Mouse (Mus musculus) myocyte (in vitro differentiated cells): ENCODE data around the gene Best1. TPM values are rescaled to one million over a fixed set of nuclear protein-coding genes. Genes with fewer than 3 reads are reported as not detected.
"Not testable (repeated sequence)": the region's sequence is repeated elsewhere in the genome, so short reads cannot be mapped to it uniquely, and the experiment has no call there.

Source experiments
- H3K27me3 ChIP-seq: one replicate; pipeline ENCODE4 v1.6.1; 2011; ENCODE audit not compliant: control insufficient read depth, insufficient read depth, insufficient read length
- H3K36me3 ChIP-seq: one replicate; pipeline ENCODE4 v1.6.1; 2011; ENCODE audit not compliant: control insufficient read depth, insufficient read depth
- H3K4me2 ChIP-seq: one replicate; pipeline ENCODE4 v1.6.1; 2011; ENCODE audit warnings: low read depth, control low read depth
- H3K4me3 ChIP-seq: one replicate; pipeline ENCODE4 v1.5.1; 2011; ENCODE audit warnings: mild to moderate bottlenecking, control low read depth, moderate library complexity
- H3K79me2 ChIP-seq: one replicate; pipeline ENCODE4 v1.6.1; 2011; ENCODE audit not compliant: control insufficient read depth, insufficient read depth
- H3ac ChIP-seq: one replicate; pipeline ENCODE4 v1.6.1; 2011; ENCODE audit not compliant: control insufficient read depth, insufficient read length
- CEBPB ChIP-seq: IDR thresholded peaks from 2 replicates; pipeline ENCODE4 v1.6.1; 2011; ENCODE audit warnings: mild to moderate bottlenecking, moderate library complexity; ENCODE audit not compliant: poor library complexity, insufficient read depth, severe bottlenecking
- E2F4 ChIP-seq: IDR thresholded peaks from one replicate; pipeline ENCODE4 v1.6.1; 2011; ENCODE audit warnings: mild to moderate bottlenecking, control low read depth, moderate library complexity; ENCODE audit not compliant: insufficient read depth
- MAX ChIP-seq: IDR thresholded peaks from one replicate; pipeline ENCODE4 v1.6.1; 2011; ENCODE audit warnings: low read depth, mild to moderate bottlenecking, control low read depth
- MYOD1 ChIP-seq, 3 experiments: IDR thresholded peaks; one replicate each; pipeline ENCODE4 v1.6.1; 2011; ENCODE audit warnings: control low read depth in 2 of 3, low read depth in 2 of 3, mild to moderate bottlenecking in 2 of 3, moderate library complexity in 1 of 3; ENCODE audit not compliant: insufficient read length in 2 of 3, control insufficient read depth in 1 of 3
- MYOG ChIP-seq, 3 experiments: IDR thresholded peaks; one replicate each; pipeline ENCODE4 v1.6.1; 2011; ENCODE audit warnings: control low read depth in 2 of 3, low read depth in 2 of 3, mild to moderate bottlenecking in 2 of 3; ENCODE audit not compliant: insufficient read length in 2 of 3, control insufficient read depth in 1 of 3, insufficient read depth in 1 of 3
- POLR2A ChIP-seq: IDR thresholded peaks from one replicate; pipeline ENCODE4 v1.6.1; 2011; ENCODE audit warnings: low read depth, mild to moderate bottlenecking, control low read depth, moderate library complexity; ENCODE audit not compliant: insufficient read length
- POLR2AphosphoS2 ChIP-seq: IDR thresholded peaks from one replicate; pipeline ENCODE4 v1.6.1; 2011; ENCODE audit warnings: low read depth, control low read depth; ENCODE audit not compliant: insufficient read length
- REST ChIP-seq: IDR thresholded peaks from one replicate; pipeline ENCODE4 v1.6.1; 2011; ENCODE audit warnings: mild to moderate bottlenecking, control low read depth, moderate library complexity; ENCODE audit not compliant: insufficient read depth, insufficient read length
- SRF ChIP-seq: IDR thresholded peaks from one replicate; pipeline ENCODE4 v1.6.1; 2011; ENCODE audit warnings: low read depth; ENCODE audit not compliant: control insufficient read depth, insufficient read length
- TCF12 ChIP-seq: IDR thresholded peaks from one replicate; pipeline ENCODE4 v1.6.1; 2011; ENCODE audit warnings: mild to moderate bottlenecking, control low read depth; ENCODE audit not compliant: poor library complexity, insufficient read depth, severe bottlenecking
- TCF3 ChIP-seq: IDR thresholded peaks from one replicate; pipeline ENCODE4 v1.6.1; 2011; ENCODE audit warnings: low read depth, control low read depth; ENCODE audit not compliant: insufficient read length
- USF1 ChIP-seq: IDR thresholded peaks from one replicate; pipeline ENCODE4 v1.6.1; 2011; ENCODE audit warnings: low read depth, mild to moderate bottlenecking, control low read depth, moderate library complexity
- polyA plus RNA-seq: library from polyadenylated mRNA; unstranded; fragments of >200 nt; fragmentation: generic; extraction: Trizol; gene quantifications from one replicate; pipeline ENCODE4 v1.2.1, GENCODE M21; 2012; ENCODE audit warnings: missing spikeins

Gene Best1
- polyA plus RNA-seq, 1 experiment, result 6.6 TPM

DNA sequence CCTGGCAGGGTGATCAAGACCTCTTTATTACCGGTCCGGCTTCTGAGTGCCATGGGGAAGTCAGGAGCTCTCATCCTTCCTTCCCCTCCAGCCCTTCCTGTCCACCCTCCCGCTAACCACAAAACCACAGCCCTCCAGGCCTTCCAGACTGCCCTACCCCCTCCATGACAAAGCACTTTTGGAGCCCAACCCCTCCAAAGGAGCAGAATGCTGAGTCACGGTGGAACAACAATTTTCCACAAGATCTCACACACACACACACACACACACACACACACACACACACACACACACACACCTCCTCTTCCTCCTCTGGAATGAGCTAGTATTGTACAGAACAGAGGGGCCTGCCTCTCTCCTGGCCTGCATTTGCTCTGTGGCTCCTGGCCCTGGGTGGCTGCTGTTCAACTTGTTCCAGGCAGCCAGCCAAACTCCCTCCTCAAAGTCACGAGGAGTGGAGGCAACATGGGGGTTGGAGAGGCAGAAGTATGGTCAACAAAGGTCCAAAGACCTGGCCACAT lies 22.9 kb downstream of the Best1 start:
- no peak overlapping the region for H3K4me3 ChIP-seq
- no peaks in the 10 kb centered on the region for H3K27me3 ChIP-seq
- H3K79me2 ChIP-seq, result peaks cover 8% of the 10 kb centered on the region
- peak in 1 of 3 experiments; percentile 1 for TF ChIP-seq MYOD1 (IDR thresholded peaks at IDR 0.05; ENCODE audit: control insufficient read depth in 1 of 3, insufficient read length in 2 of 3, low read depth in 2 of 3)
- TF ChIP-seq USF1, result peak; percentile 63
- peak in 1 of 3 experiments; percentile 31 for TF ChIP-seq MYOG (IDR thresholded peaks at IDR 0.05; ENCODE audit: control insufficient read depth in 1 of 3, insufficient read depth in 1 of 3, insufficient read length in 2 of 3, low read depth in 2 of 3)
- TF ChIP-seq REST, result no peak
- no peaks in the 10 kb centered on the region for H3K36me3 ChIP-seq
- H3K4me2 ChIP-seq, result peak overlapping the region; percentile 65
- H3ac ChIP-seq, result no peak overlapping the region

DNA sequence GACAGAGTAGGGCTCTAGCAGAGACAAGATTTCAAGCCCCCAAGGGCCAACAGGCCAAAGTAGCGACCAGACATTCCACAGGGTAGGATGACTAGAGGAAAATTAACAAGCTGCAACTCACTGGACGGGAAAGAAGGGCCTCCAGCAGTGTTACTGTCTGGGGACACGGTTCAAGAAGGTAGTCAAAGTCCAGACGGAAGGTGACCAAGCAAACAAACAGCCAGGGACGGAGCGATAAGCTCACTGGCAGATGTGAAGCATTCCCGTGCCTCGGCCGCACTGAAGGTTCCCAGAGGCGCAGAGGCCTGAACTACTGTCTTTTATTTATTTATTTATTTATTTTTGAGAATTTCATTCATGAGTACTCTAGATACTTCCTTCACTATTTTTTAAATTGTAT lies 24.3 kb downstream of the Best1 start:
- Histone ChIP-seq H3K27me3 (no peaks in the 10 kb centered on the region), H3ac (no peak overlapping the region), H3K79me2 (no peaks in the 10 kb centered on the region), H3K36me3 (no peaks in the 10 kb centered on the region), H3K4me2 (no peak overlapping the region), H3K4me3 (no peak overlapping the region)
- no peak for TF ChIP-seq MYOG (IDR thresholded peaks at IDR 0.05; ENCODE audit: control insufficient read depth in 1 of 3, insufficient read depth in 1 of 3, insufficient read length in 2 of 3, low read depth in 2 of 3)
- TF ChIP-seq USF1, result no peak
- TF ChIP-seq MAX, result no peak
- TF ChIP-seq CEBPB, result no peak
- TF ChIP-seq MYOD1 (IDR thresholded peaks at IDR 0.05; ENCODE audit: control insufficient read depth in 1 of 3, insufficient read length in 2 of 3, low read depth in 2 of 3), result no peak
- TF ChIP-seq SRF, result no peak
- TF ChIP-seq E2F4, result no peak
- TF ChIP-seq TCF12, result no peak
- TF ChIP-seq POLR2AphosphoS2, result no peak
- no peak for TF ChIP-seq TCF3

- not testable (repeated sequence) for H3K4me3 ChIP-seq, H3K79me2 ChIP-seq, H3K27me3 ChIP-seq, H3K36me3 ChIP-seq, H3ac ChIP-seq, H3K4me2 ChIP-seq
These were observed 26.6 kb downstream of the Best1 start for GRCm38 (mm10) chr19:9974853-9975252.

GRCm38 (mm10) chr19:9968081-9968787 lies 33.2 kb downstream of the Best1 start:
- TF ChIP-seq USF1, result no peak
- no peak for TF ChIP-seq E2F4
- TF ChIP-seq SRF, result no peak
- no peak for TF ChIP-seq MAX
- no peak for TF ChIP-seq TCF12
- no peak for TF ChIP-seq POLR2AphosphoS2
- TF ChIP-seq REST, result no peak
- Histone ChIP-seq H3ac (no peak overlapping the region), H3K4me2 (no peak overlapping the region), H3K4me3 (no peak overlapping the region), H3K27me3 (no peaks in the 10 kb centered on the region), H3K36me3 (no peaks in the 10 kb centered on the region), H3K79me2 (no peaks in the 10 kb centered on the region)

DNA sequence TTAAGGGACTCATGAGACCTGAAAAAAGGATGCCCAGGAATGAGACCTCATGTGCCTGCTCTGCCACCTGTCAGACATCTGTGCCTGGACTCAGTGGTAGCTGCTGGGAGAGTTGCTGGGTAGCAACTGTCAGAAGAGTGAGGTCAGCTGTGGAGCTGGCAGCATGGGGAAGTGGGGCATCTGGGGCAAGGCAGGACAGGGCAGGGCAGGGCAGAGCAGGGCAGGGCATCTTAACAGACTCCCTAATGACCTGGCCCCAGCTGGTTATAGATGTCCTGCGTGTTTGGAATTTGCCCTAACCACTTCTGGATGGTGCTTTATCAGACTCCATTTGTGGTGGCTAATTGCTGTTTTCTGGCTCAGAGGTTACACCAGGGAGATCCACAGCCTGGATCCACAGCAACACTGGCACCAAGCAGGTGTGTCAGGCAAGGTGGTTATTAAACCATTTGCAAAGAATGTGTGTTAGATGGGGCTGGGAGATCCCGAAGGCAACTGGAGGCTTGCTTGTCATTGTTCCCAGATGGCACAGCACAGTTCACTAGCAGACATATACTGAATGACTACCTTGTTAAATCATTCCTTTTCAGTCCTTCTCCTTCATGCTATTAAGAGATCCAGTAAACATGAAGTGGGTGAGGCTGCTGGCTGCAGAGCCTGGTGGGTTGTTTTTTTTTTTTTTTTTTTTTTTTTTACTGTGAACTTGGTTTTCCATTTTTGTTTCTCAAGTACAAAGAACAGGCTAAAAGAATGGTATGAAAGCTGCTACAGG lies 35.2 kb downstream of the Best1 start:
- no peaks in the 10 kb centered on the region for H3K27me3 ChIP-seq
- H3K4me2 ChIP-seq, result peak overlapping the region; percentile 44
- no peak overlapping the region for H3ac ChIP-seq
- TF ChIP-seq POLR2A, result no peak
- TF ChIP-seq CEBPB, result no peak
- peak; percentile 95 for TF ChIP-seq TCF3
- TF ChIP-seq MYOG (IDR thresholded peaks at IDR 0.05; ENCODE audit: control insufficient read depth in 1 of 3, insufficient read depth in 1 of 3, insufficient read length in 2 of 3, low read depth in 2 of 3), result peak; percentile 97 to 98 (median 98)
- TF ChIP-seq TCF12, result peak; percentile 95
- TF ChIP-seq MYOD1 (IDR thresholded peaks at IDR 0.05; ENCODE audit: control insufficient read depth in 1 of 3, insufficient read length in 2 of 3, low read depth in 2 of 3), result peak; percentile 90 to 98 (median 97)
- TF ChIP-seq E2F4, result no peak
- no peak overlapping the region for H3K4me3 ChIP-seq
- H3K36me3 ChIP-seq, result no peaks in the 10 kb centered on the region
- H3K79me2 ChIP-seq, result no peaks in the 10 kb centered on the region
